Mouse (Mus musculus): Measurements from ENCODE around the gene Dnali1. TPM values are rescaled to one million over a fixed set of nuclear protein-coding genes. Genes with fewer than 3 reads are reported as not detected.

Dnali1 gene
- total RNA-seq, 2 experiments from 2014 or later: 0.15 TPM; not detected in 1

DNA sequence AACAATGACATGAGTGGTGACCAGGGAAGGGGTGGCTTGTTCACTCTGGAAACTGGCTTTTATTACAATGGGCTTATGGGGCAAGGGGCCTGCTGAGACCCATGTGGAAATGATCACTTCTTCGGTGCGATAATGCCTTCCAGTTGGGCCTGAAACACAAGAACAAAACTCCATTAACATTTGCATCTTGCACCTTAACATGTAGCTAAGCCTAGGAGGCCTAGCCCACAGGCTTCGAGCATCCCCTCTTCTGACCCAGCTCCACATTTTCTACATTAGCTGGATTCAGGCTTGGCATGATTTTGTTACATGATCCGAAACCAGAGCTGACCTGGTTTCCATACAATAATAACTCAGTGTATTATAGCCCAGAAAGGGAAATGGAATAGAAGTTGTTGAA lies 9.0 kb downstream of the Dnali1 start:
- DNase-seq (ENCODE audit: low spot score in 2 of 2): no peak
- intact Hi-C loops (cut with DNase I): no loop called here

GRCm38 (mm10) chr4:125055385-125055784 lies 10.1 kb downstream of the Dnali1 start:
- intact Hi-C loops (cut with DNase I): no loop called here
- DNase-seq (ENCODE audit: low spot score in 2 of 2): peak; percentile 7 to 78

- intact Hi-C loops (cut with DNase I): no loop called here
- no peak for DNase-seq (ENCODE audit: low spot score in 2 of 2)
These were observed 21.0 kb downstream of the Dnali1 start for GRCm38 (mm10) chr4:125044454-125044853.

- DNase-seq (ENCODE audit: low spot score in 2 of 2): no peak
- intact Hi-C loops (cut with DNase I): no loop called here
These were observed 31.2 kb downstream of the Dnali1 start for GRCm38 (mm10) chr4:125034341-125034740.

GRCm38 (mm10) chr4:125029891-125030614 lies 35.5 kb downstream of the Dnali1 start:
- DNase-seq (ENCODE audit: low spot score in 2 of 2): peak; percentile 91 to 93
- intact Hi-C loops (cut with DNase I): no loop called here

GRCm38 (mm10) chr4:125020780-125021538 lies 44.5 kb downstream of the Dnali1 start:
- peak; percentile 7 to 44 for DNase-seq (ENCODE audit: low spot score in 2 of 2)
- intact Hi-C loops (cut with DNase I): no loop called here

- no peak for DNase-seq (ENCODE audit: low spot score in 2 of 2)
- intact Hi-C loops (cut with DNase I): no loop called here
These were observed 48.1 kb downstream of the Dnali1 start for GRCm38 (mm10) chr4:125017431-125017830.

- intact Hi-C loops (cut with DNase I): no loop called here
- DNase-seq (ENCODE audit: low spot score in 2 of 2): no peak
These were observed 49.5 kb downstream of the Dnali1 start, which contains the start of gene Gnl2 for GRCm38 (mm10) chr4:125015806-125016635. Gene Gnl2 (plus strand): TSS chr4:125016585.

DNA sequence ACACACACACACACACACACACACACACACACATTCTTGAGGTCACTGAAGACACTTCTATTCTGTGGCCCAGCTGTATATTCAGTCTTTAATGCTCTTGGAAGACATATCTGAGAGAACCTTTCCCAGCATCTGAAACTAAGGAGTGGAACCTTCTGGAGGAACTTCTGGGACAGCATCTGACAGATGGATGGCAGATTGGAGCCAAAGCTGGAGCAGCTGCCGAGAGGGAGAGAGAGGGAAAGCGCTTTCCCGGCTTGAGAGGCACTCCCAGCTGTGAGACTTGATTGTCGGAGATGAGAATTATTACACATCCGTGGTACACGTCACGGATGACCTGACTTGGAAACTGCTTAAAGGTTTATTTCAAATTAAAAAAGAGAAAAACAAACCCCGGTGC lies 56.8 kb downstream of the Dnali1 start:
- DNase-seq (ENCODE audit: low spot score in 2 of 2): no peak
- intact Hi-C loops (cut with DNase I): no loop called here

DNA sequence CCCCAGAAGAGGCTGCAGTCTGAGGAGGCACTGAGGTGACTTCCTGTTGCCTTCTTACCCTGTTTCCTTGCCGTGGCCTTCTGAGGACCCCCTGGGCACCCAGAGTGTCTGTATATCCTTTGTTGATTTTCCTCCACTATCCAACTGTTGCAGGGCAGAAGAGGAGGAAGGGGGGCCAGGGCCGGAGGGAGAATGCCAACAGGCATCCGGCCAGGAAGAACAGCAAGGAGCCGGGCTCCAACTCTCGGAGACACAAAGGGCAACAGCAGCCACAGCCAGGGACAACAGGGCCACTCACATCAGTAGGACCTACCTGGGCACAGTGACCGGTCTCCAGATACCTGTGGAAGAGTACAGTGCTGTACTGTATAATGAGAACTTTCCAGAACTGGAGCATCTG lies 57.3 kb downstream of the Dnali1 start:
- DNase-seq (ENCODE audit: low spot score in 2 of 2): no peak
- intact Hi-C loops (cut with DNase I): no loop called here

GRCm38 (mm10) chr4:125007460-125007859 lies 58.0 kb downstream of the Dnali1 start:
- intact Hi-C loops (cut with DNase I): no loop called here
- DNase-seq (ENCODE audit: low spot score in 2 of 2): no peak

Other genes starting within 250 kb of the Dnali1 start
- gene Yrdc, start 215.0 kb downstream of the Dnali1 start, total RNA-seq (2021): 10 to 100 TPM; 29.6 to 29.7 TPM
- gene 1110065P20Rik, start 214.5 kb downstream of the Dnali1 start, total RNA-seq (2021): 10 to 100 TPM; 88.7 to 91.2 TPM
- 10 to 100 TPM; 51.1 to 55.7 TPM for gene Maneal, start 203.5 kb downstream of the Dnali1 start, total RNA-seq (2021)
- gene Epha10, start 184.8 kb downstream of the Dnali1 start, total RNA-seq (2021): 10 to 100 TPM; 32.4 to 34.4 TPM
- gene 9930104L06Rik, start 128.7 kb downstream of the Dnali1 start, total RNA-seq (2021): 10 to 100 TPM; 15.0 to 17.6 TPM
- gene Cdca8, start 126.4 kb downstream of the Dnali1 start, total RNA-seq (2021): 1 to 10 TPM; 2.8 TPM
- 1 to 10 TPM; 4.4 to 4.8 TPM for gene Rspo1, start 79.3 kb downstream of the Dnali1 start, total RNA-seq (2021)
- gene Gnl2, start 49.1 kb downstream of the Dnali1 start, total RNA-seq (2021): 10 to 100 TPM; 68.8 to 70.7 TPM
- 10 to 100 TPM; 10.9 to 12.5 TPM for gene Snip1, start 969 bp upstream of the Dnali1 start, total RNA-seq (2021)
- gene Meaf6, start 19.4 kb upstream of the Dnali1 start, total RNA-seq (2021): 100 to 1,000 TPM; 125 to 144 TPM
- gene Zc3h12a, start 62.1 kb upstream of the Dnali1 start, total RNA-seq (2021): 1 to 10 TPM in 1 of 2 experiments, under 1 TPM in 1; 0.51 to 1.2 TPM

Data from left cerebral cortex, postnatal 14 days (tissue).